Mouse (Mus musculus) kidney, embryonic 15.5 days (tissue): ENCODE data around the gene Kdm1a. TPM values are rescaled to one million over a fixed set of nuclear protein-coding genes. Genes with fewer than 3 reads are reported as not detected.

ENCODE experiments used
- ATAC-seq: fragments of 200-750 bp; cut with Nextera tagmentation; replicated peaks from 2 replicates; pipeline ENCODE4 v1.8.0; 2017; ENCODE audit warnings: moderate TSS enrichment; ENCODE audit not compliant: low FRiP score
- H3K27ac ChIP-seq: fragments of 300-500 bp; sonication (generic); 2 replicates; pipeline ENCODE4 v1.5.1; 2015; ENCODE audit warnings: mild to moderate bottlenecking, inconsistent platforms
- H3K27me3 ChIP-seq: fragments of 300-500 bp; sonication (generic); 2 replicates; pipeline ENCODE4 v1.6.1; 2015; ENCODE audit warnings: inconsistent platforms
- H3K36me3 ChIP-seq: fragments of 300-500 bp; sonication (generic); 2 replicates; pipeline ENCODE4 v1.6.1; 2015; ENCODE audit warnings: inconsistent platforms
- H3K4me1 ChIP-seq: fragments of 300-500 bp; sonication (generic); 2 replicates; pipeline ENCODE4 v1.6.1; 2015; ENCODE audit warnings: inconsistent platforms
- H3K4me2 ChIP-seq: fragments of 300-500 bp; sonication (generic); 2 replicates; pipeline ENCODE4 v1.6.1; 2015; ENCODE audit warnings: moderate library complexity, mild to moderate bottlenecking, inconsistent platforms
- H3K4me3 ChIP-seq: fragments of 300-500 bp; sonication (generic); replicated peaks from 2 replicates; pipeline ENCODE4 v1.5.1; 2015; ENCODE audit warnings: mild to moderate bottlenecking, inconsistent platforms
- H3K9ac ChIP-seq: fragments of 300-500 bp; sonication (generic); 2 replicates; pipeline ENCODE4 v1.6.1; 2015; ENCODE audit warnings: mild to moderate bottlenecking, inconsistent platforms
- H3K9me3 ChIP-seq: fragments of 300-500 bp; sonication (generic); replicated peaks from 2 replicates; pipeline ENCODE4 v1.6.1; 2016; ENCODE audit warnings: inconsistent platforms
- WGBS: fragments of 180-500 bp; shearing (Covaris S2); methylation state at CpG from one replicate; pipeline ENCODE4 v1.1.7; 2015; ENCODE audit warnings: mixed read lengths; 5-methylcytosine and 5-hydroxymethylcytosine counted together
- polyA plus RNA-seq: library from polyadenylated mRNA; unstranded; fragments of >200 nt; fragmentation: Nextera tagmentation; extraction: Ambion mirVana; gene quantifications from 2 replicates; pipeline ENCODE4 v1.2.1, GENCODE M21; 2015

The Kdm1a gene
- 39.9 and 43.7 TPM in 2 replicates for polyA plus RNA-seq

GRCm38 (mm10) chr4:136602568-136602967 lies at the start of gene Kdm1a:
Kdm1a (minus strand) TSS chr4:136602723.
- Histone ChIP-seq H3K9ac (peak within 1 kb of the TSS; percentile 99), H3K4me1 (peaks cover 17% of the 10 kb centered on the region), H3K9me3 (no peaks in the 10 kb centered on the region), H3K27ac (peak within 1 kb of the TSS; percentile 92), H3K36me3 (no peaks in the 10 kb centered on the region), H3K27me3 (no peaks in the 10 kb centered on the region), H3K4me2 (peak within 1 kb of the TSS; percentile 59), H3K4me3 (peak within 1 kb of the TSS; percentile 88)
- peak; percentile 87 for ATAC-seq
- under 1% methylated on average over 45 of the region's 45 CpGs for WGBS

DNA sequence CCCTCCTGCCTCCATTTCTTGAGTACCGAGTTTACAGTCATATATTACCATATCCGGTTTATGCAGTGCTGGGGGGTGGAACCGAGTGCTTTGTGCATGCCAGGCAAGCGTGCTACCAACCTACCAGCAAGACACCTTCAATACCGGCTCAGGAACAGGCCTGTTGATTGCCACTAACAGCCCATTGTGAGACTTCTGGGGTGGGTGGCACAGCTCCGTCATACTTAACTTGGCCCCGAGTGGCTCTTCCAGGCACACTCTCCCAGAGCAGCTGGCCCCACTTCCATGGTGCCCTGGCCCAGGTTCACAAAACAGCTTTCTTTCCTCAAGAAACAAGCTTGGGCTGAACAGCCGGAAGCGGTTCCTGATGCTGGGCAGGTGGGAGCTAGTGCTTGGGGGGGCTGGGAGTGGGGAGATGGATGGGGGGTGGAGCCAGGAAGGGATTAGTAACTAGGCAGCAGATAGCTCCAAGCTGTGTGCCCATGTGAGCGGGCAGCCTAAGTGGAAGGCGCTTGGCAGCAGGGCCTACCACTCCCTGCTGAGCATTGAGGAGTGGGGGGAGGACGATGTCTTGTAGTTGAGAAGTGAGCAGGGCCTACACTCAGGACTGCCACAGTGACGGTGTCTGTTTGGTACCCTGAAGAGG lies 49.5 kb upstream of the Kdm1a start:
- no peak for ATAC-seq
- no peaks in the 10 kb centered on the region for H3K27me3 ChIP-seq
- WGBS: 84% methylated on average over 13 of the region's 13 CpGs

DNA sequence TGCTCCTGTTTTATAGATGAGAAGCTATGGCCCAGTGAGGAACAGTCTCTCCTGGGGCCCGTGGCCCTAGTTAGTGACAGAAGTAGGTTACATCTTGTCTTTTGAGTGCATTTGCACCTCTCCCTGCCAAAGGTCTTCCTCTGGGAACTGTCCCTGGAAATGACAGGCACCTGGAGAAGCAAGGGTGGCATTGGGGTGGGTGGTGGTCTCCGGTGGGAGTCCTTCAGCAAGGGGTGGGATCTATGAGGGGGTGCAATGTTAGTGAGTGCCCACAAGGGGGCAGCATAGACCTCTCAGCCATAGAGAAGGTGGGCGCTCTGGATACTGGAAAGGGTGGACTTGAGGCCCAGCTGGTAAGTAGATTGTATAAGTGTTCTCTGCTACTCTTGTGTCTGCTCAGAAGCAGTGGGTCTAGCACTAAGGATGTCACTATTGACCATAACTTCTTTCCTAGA lies 48.9 kb upstream of the Kdm1a start:
- peaks cover 37% of the 10 kb centered on the region for H3K4me1 ChIP-seq
- ATAC-seq: no peak
- peaks cover 11% of the 10 kb centered on the region for H3K36me3 ChIP-seq
- H3K4me2 ChIP-seq: no peak overlapping the region
- H3K27me3 ChIP-seq: no peaks in the 10 kb centered on the region
- H3K9ac ChIP-seq: no peak overlapping the region
- 60% methylated on average over 3 of the region's 3 CpGs for WGBS
- H3K27ac ChIP-seq: no peak overlapping the region
- H3K9me3 ChIP-seq: 0 out of 2 replicates have a peak, but pooled peaks cover 4% of the 10 kb centered on the region
- H3K4me3 ChIP-seq: no peak overlapping the region

More for the DNA sequence above, 49.5 kb upstream of the Kdm1a start:
- H3K4me2 ChIP-seq: no peak overlapping the region
- H3K4me1 ChIP-seq: peaks cover 37% of the 10 kb centered on the region
- no peak overlapping the region for H3K9ac ChIP-seq
- H3K27ac ChIP-seq: no peak overlapping the region
- 0 out of 2 replicates have a peak, but pooled peaks cover 1% of the 10 kb centered on the region for H3K9me3 ChIP-seq
- H3K36me3 ChIP-seq: peaks cover 17% of the 10 kb centered on the region
- H3K4me3 ChIP-seq: no peak overlapping the region

DNA sequence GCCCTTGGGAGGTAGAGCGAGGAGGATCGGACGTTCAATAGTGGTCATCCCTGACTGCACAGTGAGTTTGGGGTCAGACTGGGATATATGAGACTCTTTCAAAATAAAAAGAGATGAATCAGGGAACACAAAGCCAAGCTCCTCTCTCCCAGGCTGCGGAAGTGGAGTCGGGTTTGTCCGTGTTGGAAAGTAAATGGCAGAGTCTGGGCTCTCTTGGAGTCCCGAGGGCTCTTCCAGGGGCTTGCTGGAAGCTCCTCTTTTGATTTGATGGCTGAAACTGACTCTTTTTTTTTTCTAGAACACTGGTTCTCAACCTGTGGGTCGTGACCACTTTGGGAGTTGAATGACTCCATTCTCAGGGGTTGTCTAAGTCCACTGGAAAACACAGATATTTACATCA lies 47.7 kb upstream of the Kdm1a start:
- 0 out of 2 replicates have a peak, but pooled peaks have one; percentile 13 for ATAC-seq
- Histone ChIP-seq H3K36me3 (peaks cover 5% of the 10 kb centered on the region; the same call in 1 of the 2 replicates), H3K4me1 (peaks cover 37% of the 10 kb centered on the region), H3K4me3 (no peak overlapping the region), H3K27ac (peak overlapping the region; percentile 63; the same call in 1 of the 2 replicates), H3K27me3 (no peaks in the 10 kb centered on the region), H3K4me2 (peak overlapping the region; percentile 50; the same call in 1 of the 2 replicates), H3K9me3 (0 out of 2 replicates have a peak, but pooled peaks cover 4% of the 10 kb centered on the region), H3K9ac (no peak overlapping the region)
- WGBS: 52% methylated on average over 8 of the region's 8 CpGs

DNA sequence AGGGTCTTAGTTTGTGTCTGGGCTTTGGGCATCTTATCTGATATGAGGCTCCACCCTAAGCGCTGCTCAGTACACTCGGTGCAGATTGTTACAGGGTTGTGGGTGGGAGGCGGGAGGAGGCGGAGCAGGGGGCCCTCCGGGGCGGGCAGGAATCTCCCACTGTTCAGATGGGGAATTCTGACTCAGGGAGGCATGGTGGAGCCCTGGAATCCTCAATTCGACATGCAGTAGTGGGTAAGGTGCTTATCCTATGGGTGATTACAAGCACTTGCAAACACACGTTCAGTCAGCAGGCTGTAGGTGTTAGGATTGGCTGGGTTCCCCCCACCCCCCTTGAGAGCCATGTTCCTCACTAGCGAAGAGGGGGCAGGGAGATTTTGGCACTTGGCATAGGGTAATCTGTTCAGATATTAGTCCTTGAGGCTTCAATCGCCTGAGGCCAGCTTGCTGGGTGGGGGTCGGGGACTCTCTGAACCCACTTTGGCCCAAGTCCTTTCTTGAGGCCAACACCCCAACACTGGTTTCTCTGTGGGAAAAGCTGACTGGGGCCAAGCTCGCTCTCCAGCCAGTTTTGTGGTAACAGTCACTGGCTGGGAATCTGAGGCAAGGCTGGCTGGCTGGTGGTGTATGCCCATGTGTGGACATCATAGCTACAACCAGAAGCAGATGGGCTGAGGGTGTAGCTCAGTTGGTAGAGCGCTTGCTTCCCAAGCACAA lies 47.1 kb upstream of the Kdm1a start:
- no peaks in the 10 kb centered on the region for H3K27me3 ChIP-seq
- H3K4me3 ChIP-seq: peak overlapping the region; percentile 6; the same call in 1 of the 2 replicates
- peak overlapping the region; percentile 50 for H3K4me2 ChIP-seq
- peaks cover 37% of the 10 kb centered on the region for H3K4me1 ChIP-seq
- H3K9me3 ChIP-seq: 0 out of 2 replicates have a peak, but pooled peaks cover 4% of the 10 kb centered on the region
- H3K36me3 ChIP-seq: peaks cover 2% of the 10 kb centered on the region; the same call in 1 of the 2 replicates
- ATAC-seq: peak; percentile 73
- H3K9ac ChIP-seq: no peak overlapping the region
- WGBS: 30% methylated on average over 13 of the region's 13 CpGs
- peak overlapping the region; percentile 63 for H3K27ac ChIP-seq

- no peak overlapping the region for H3K9ac ChIP-seq
- H3K4me2 ChIP-seq: peak overlapping the region; percentile 50
- H3K4me3 ChIP-seq: peak overlapping the region; percentile 6; the same call in 1 of the 2 replicates
- 0 out of 2 replicates have a peak, but pooled peaks cover 4% of the 10 kb centered on the region for H3K9me3 ChIP-seq
- peaks cover 37% of the 10 kb centered on the region for H3K4me1 ChIP-seq
- no peaks in the 10 kb centered on the region; the same call in 1 of the 2 replicates for H3K36me3 ChIP-seq
- H3K27me3 ChIP-seq: no peaks in the 10 kb centered on the region
- peak; percentile 72 for ATAC-seq
- 4% methylated on average over 11 of the region's 11 CpGs for WGBS
- peak overlapping the region; percentile 63 for H3K27ac ChIP-seq
Measured at GRCm38 (mm10) chr4:136648922-136649479, 46.5 kb upstream of the Kdm1a start.

DNA sequence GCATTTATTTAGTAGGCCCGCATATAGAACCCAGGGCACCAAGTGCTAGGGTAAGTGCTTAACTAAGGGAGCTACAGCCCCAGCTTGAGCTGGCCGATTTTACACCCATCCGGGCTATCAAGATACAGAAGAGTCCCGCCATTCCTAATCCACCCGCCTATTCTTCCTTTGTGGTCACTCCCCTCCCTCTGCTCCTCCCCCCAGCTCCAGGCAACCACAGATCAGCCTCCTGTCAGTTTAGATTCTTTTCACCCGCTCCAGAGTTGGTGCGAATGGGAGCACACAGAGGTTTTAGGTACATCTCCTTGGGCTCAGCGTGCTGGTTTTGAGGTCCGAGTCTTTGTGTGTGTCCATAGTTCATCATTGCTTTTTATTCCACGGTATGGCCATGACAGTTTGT lies 36.4 kb upstream of the Kdm1a start:
- ATAC-seq: no peak; the same call in 1 of the 2 replicates

DNA sequence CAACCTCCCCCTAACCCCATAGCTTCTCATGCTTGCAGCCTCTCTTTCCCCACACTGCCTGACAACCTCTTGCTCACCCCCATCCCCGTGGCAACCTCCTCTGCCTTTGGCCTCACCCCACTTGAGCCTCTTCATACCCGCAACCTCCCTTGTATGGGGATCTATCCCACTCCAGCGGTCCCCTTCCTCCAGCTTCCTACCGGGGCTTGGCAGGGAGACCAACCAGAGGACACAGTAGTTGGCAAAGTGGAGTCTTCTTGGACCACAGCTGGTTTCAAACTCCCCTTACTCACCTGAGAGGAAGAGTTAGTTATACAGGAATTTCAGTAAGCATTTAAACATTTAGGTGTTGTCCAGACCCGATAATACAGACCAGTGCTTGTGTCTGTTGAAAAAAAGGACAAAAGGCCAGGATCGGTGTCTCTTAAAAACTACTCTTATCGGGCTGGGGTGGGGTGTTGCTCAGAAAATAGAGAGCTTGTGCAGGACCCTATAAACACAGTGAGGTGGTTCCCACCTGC lies 35.8 kb upstream of the Kdm1a start:
- no peaks in the 10 kb centered on the region for H3K36me3 ChIP-seq
- H3K4me3 ChIP-seq: no peak overlapping the region; the same call in 1 of the 2 replicates
- WGBS: 41% methylated on average over 7 of the region's 7 CpGs
- peaks cover 24% of the 10 kb centered on the region for H3K4me1 ChIP-seq
- peak overlapping the region; percentile 79 for H3K4me2 ChIP-seq
- H3K9me3 ChIP-seq: no peaks in the 10 kb centered on the region
- no peak overlapping the region for H3K9ac ChIP-seq
- H3K27ac ChIP-seq: no peak overlapping the region
- peak; percentile 33; the same call in 1 of the 2 replicates for ATAC-seq
- H3K27me3 ChIP-seq: peaks cover 45% of the 10 kb centered on the region

More for the DNA sequence above, 36.4 kb upstream of the Kdm1a start:
- Histone ChIP-seq H3K36me3 (no peaks in the 10 kb centered on the region), H3K4me1 (peaks cover 24% of the 10 kb centered on the region), H3K9me3 (no peaks in the 10 kb centered on the region), H3K9ac (no peak overlapping the region), H3K4me3 (peak overlapping the region; percentile 24; the same call in 1 of the 2 replicates), H3K27ac (0 out of 2 replicates have a peak overlapping the region, but pooled peaks have one; percentile 18), H3K4me2 (peak overlapping the region; percentile 44), H3K27me3 (peaks cover 45% of the 10 kb centered on the region)
- WGBS: 12% methylated on average over 10 of the region's 10 CpGs

DNA sequence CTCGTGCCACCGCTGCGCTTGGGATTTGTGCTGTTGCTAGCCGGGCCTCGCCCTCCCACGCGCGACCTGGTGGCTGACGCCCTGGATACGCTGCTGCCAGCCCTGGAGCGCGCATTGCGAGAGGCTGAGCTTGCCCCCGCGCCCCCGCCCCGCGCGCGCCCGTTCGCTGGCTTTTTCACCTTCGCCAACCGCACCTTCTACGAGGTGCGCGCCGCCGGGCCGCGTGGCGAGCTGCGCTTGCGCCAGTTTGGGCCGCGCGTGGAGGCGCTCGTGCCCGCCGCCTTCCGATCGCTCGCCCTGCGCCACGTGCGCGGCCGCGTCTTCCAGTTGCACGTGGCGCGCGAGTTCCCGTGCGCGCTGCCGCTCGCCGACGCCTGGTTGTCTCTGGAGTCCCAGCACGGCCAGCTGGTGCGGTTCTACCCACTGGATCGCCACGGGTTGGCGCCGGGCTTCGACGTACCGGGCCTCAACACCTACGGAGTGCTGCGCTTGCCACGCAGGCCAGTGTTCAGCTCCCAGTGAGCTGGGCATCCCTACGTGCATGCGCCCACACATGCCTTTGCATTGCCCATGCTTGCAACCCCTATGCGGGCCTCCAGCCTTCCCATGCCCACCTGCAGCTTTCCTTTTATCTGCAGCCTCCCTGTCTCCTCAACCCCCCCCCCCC lies 35.2 kb upstream of the Kdm1a start:
- Histone ChIP-seq H3K27me3 (peaks cover 45% of the 10 kb centered on the region), H3K27ac (no peak overlapping the region), H3K4me3 (peak overlapping the region; percentile 48), H3K9ac (peak overlapping the region; percentile 34), H3K4me1 (peaks cover 24% of the 10 kb centered on the region), H3K9me3 (no peaks in the 10 kb centered on the region), H3K4me2 (peak overlapping the region; percentile 79), H3K36me3 (no peaks in the 10 kb centered on the region)
- 2% methylated on average over 76 of the region's 76 CpGs for WGBS
- ATAC-seq: peak; percentile 46

- Histone ChIP-seq H3K4me3 (peak overlapping the region; percentile 48), H3K9me3 (no peaks in the 10 kb centered on the region), H3K36me3 (no peaks in the 10 kb centered on the region), H3K27ac (no peak overlapping the region), H3K4me2 (peak overlapping the region; percentile 79), H3K9ac (peak overlapping the region; percentile 34), H3K27me3 (peaks cover 45% of the 10 kb centered on the region), H3K4me1 (peaks cover 24% of the 10 kb centered on the region)
- WGBS: 20% methylated on average over 37 of the region's 37 CpGs
- peak; percentile 10; the same call in 1 of the 2 replicates for ATAC-seq
Measured at GRCm38 (mm10) chr4:136636983-136637562, 34.5 kb upstream of the Kdm1a start.

DNA sequence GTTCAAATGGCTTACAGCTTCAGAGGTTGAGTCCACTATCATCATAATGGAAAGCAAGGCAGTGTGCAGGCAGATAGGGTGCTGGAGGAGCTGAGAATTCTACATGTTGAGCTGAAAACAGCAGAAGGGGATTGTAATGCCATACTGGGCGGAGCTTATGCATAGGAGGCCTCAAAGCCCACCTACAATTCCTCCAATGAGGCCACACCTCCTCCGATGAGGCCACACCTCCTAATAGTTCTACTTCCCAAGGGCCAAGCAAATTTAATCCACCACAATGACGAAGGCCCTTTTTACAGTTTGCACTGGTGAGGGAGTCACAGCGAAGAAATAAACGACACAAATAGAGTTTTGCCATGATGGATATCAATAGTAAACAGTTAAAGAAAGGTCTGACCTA lies 34.0 kb upstream of the Kdm1a start:
- Histone ChIP-seq H3K27ac (no peak overlapping the region), H3K4me2 (0 out of 2 replicates have a peak overlapping the region, but pooled peaks have one; percentile 79), H3K4me3 (no peak overlapping the region), H3K27me3 (peaks cover 45% of the 10 kb centered on the region), H3K9ac (no peak overlapping the region), H3K4me1 (peaks cover 24% of the 10 kb centered on the region), H3K36me3 (no peaks in the 10 kb centered on the region), H3K9me3 (no peaks in the 10 kb centered on the region)
- no peak for ATAC-seq
- WGBS: 65% methylated on average over 5 of the region's 5 CpGs
